ENCODE assay signal across 10 mouse cellular contexts in the genomic region with DNA sequence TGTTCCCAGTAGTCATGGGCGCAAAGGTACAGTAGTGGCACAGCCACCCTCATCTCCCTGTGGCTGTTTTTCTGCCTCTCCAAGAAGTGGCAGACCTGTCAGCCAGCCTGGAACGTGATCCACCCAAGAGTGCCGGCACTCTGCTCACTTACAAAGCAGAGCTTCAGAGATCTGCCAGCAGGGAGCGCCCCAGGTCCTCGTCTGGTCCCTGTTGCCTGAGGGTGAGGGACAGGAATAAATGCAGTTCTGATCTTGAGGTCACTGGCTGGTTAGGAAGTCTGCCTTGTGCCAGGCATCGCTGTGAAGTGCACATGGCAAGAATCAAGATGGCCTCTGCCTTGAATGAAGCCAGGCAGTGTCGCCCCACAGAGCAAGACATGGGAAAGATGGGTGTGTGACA. TPM values are rescaled to one million over a fixed set of nuclear protein-coding genes. Genes with fewer than 3 reads are reported as not detected.
DNase-seq lines count a peak whose midpoint lies in the region; ATAC-seq and TF ChIP-seq lines count a peak whose summit lies in the region.
"Had no signal": no experiment of that assay in that cellular context is flagged by ENCODE, and none has a peak within 500 bp of the region (broad histone marks: within the 10 kb centered on the region; RNA-seq: fewer than 3 reads in every experiment).

No protein-coding gene starts in this region.

- H3K4me1 ChIP-seq in lung, embryonic 14.5 days (ENCODE audit: insufficient read depth) = 0 out of 2 replicates have a peak, but pooled peaks cover 4% of the 10 kb centered on the region

- H3K27me3 ChIP-seq in lung, embryonic 14.5 days (ENCODE audit: insufficient read depth, low read length) = no peaks in the 10 kb centered on the region
- H3K27me3 ChIP-seq: megakaryocyte, embryonic 14.5 days had no signal

- H3K36me3 ChIP-seq in lung, embryonic 14.5 days (ENCODE audit: insufficient read depth) = peaks cover 15% of the 10 kb centered on the region; the same call in 1 of the 2 replicates

- no peak overlapping the region for H3K27ac ChIP-seq in lung, embryonic 14.5 days (ENCODE audit: low read depth)

- TF ChIP-seq CTCF in lung, embryonic 14.5 days (IDR thresholded peaks at IDR 0.05; ENCODE audit: low read depth) = peak; percentile 71

- DNase-seq in CD4-positive, CD25-positive, alpha-beta regulatory T cell, adult 2 months (ENCODE audit: low read depth, low spot score) = peak; percentile 25
- DNase-seq in right cerebral cortex, adult 18-20 months = peak; percentile 50
- no peak for DNase-seq in right cerebral cortex, postnatal 25 days
- peak; percentile 39 for DNase-seq in embryo, embryonic 9.5 days (ENCODE audit: extremely low spot score)
- DNase-seq in kidney, postnatal 14 days = peak; percentile 44
- peak; percentile 72 for DNase-seq in lung, embryonic 14.5 days
- DNase-seq in spleen, postnatal 14 days (ENCODE audit: low spot score in 2 of 2) = peak; percentile 34 to 65

- no peaks in the 10 kb centered on the region for H3K9me3 ChIP-seq in lung, embryonic 14.5 days (ENCODE audit: low read depth, low read length)
- H3K9me3 ChIP-seq: megakaryocyte, embryonic 14.5 days had no signal

- ATAC-seq in CD4-positive, CD25-positive, alpha-beta regulatory T cell, adult 4 months = no peak
- ATAC-seq in lung, embryonic 14.5 days (ENCODE audit: insufficient read depth) = peak; percentile 42; the same call in 1 of the 2 replicates

- 66% methylated on average over 7 of the region's 7 CpGs for WGBS in lung, embryonic 14.5 days

- no peak overlapping the region for H3K9ac ChIP-seq in lung, embryonic 14.5 days

- H3K4me2 ChIP-seq in lung, embryonic 14.5 days = no peak overlapping the region

- no peak overlapping the region for H3K4me3 ChIP-seq in lung, embryonic 14.5 days (ENCODE audit: low read depth, low read length)
- H3K4me3 ChIP-seq: megakaryocyte, embryonic 14.5 days had no signal

RNA-seq across cellular contexts. Expression of a gene that starts 11.4 kb away (rescaled TPM):
- polyA plus RNA-seq in CD4-positive, CD25-positive, alpha-beta regulatory T cell, adult 4 months (2017; shearing (Covaris generic)) = not detected
- 2.7 and 3.6 TPM in 2 replicates for polyA plus RNA-seq in lung, embryonic 14.5 days (2014; fragmentation: Nextera tagmentation; extraction: Ambion mirVana)
- polyA plus RNA-seq: C2C12 had no signal
